Mouse (Mus musculus) hindbrain, embryonic 16.5 days (tissue): Measurements from ENCODE around the gene Mia. TPM values are rescaled to one million over a fixed set of nuclear protein-coding genes. Genes with fewer than 3 reads are reported as not detected.

ENCODE experiments used
- ATAC-seq: fragments of 200-750 bp; cut with Nextera tagmentation; 2 replicates; pipeline ENCODE4 v1.8.0; 2017; ENCODE audit warnings: moderate TSS enrichment, moderate library complexity
- H3K27ac ChIP-seq: fragments of 300-500 bp; sonication (generic); 2 replicates; pipeline ENCODE4 v1.5.1; 2014; ENCODE audit warnings: low read depth, mild to moderate bottlenecking, control low read depth, low read length, moderate library complexity
- H3K27me3 ChIP-seq: fragments of 300-500 bp; sonication (generic); replicated peaks from 2 replicates; pipeline ENCODE4 v1.6.1; 2014; ENCODE audit warnings: low read length; ENCODE audit not compliant: control insufficient read depth, insufficient read depth
- H3K36me3 ChIP-seq: fragments of 300-500 bp; sonication (generic); 2 replicates; pipeline ENCODE4 v1.6.1; 2014; ENCODE audit warnings: mild to moderate bottlenecking, low read length, moderate library complexity, mixed read lengths; ENCODE audit not compliant: control insufficient read depth, insufficient read depth
- H3K4me1 ChIP-seq: fragments of 300-500 bp; sonication (generic); 2 replicates; pipeline ENCODE4 v1.6.1; 2014; ENCODE audit warnings: low read depth, low read length; ENCODE audit not compliant: control insufficient read depth, insufficient read depth
- H3K4me2 ChIP-seq: fragments of 300-500 bp; sonication (generic); 2 replicates; pipeline ENCODE4 v1.6.1; 2014; ENCODE audit warnings: mild to moderate bottlenecking, low read length, control low read depth, moderate library complexity
- H3K4me3 ChIP-seq: fragments of 300-500 bp; sonication (generic); 2 replicates; pipeline ENCODE4 v1.5.1; 2014; ENCODE audit warnings: mild to moderate bottlenecking, low read length, control low read depth, moderate library complexity
- H3K9ac ChIP-seq: fragments of 300-500 bp; sonication (generic); 2 replicates; pipeline ENCODE4 v1.6.1; 2014; ENCODE audit warnings: low read depth, mild to moderate bottlenecking, control low read depth, low read length, moderate library complexity
- H3K9me3 ChIP-seq: fragments of 300-500 bp; sonication (generic); 2 replicates; pipeline ENCODE4 v1.6.1; 2014; ENCODE audit warnings: mild to moderate bottlenecking, low read length, moderate library complexity; ENCODE audit not compliant: control insufficient read depth
- WGBS: fragments of 180-500 bp; shearing (Covaris S2); extraction: QIAGEN DNeasy Blood & Tissue Kit; methylation state at CpG from one replicate; pipeline ENCODE4 v1.1.7; 2014; 5-methylcytosine and 5-hydroxymethylcytosine counted together
- polyA plus RNA-seq: library from polyadenylated mRNA; unstranded; fragments of >200 nt; fragmentation: Nextera tagmentation; extraction: Ambion mirVana; gene quantifications from 2 replicates; pipeline ENCODE4 v1.2.1, GENCODE M21; 2015

Mia gene
- polyA plus RNA-seq, 1 experiment from 2014 or later, result 40.5 TPM

DNA sequence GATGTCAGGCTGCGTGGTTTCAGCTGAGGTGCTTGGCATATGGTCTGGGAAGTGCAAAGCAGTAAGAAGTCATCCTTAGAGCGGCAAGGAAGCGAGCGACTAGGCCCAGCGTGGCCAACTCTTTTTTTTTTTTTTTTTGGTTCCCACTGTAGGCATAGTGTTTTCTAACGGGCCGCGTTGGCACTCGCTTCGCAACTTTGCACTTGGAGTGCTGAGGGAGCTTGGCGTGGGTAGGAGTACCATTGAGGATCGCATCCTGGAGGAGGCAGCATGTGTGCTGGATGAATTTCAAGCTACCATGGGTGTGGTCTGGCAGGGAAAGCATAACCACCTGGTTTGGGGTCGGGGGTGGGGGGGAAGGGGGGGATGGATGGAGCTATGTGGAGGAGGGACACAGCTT, 25.0 kb downstream of the Mia start:
- WGBS, result 82% methylated on average over 13 of the region's 13 CpGs
- Histone ChIP-seq H3K36me3 (peaks cover 26% of the 10 kb centered on the region), H3K4me2 (no peak overlapping the region), H3K27me3 (no peaks in the 10 kb centered on the region), H3K4me3 (no peak overlapping the region), H3K9ac (no peak overlapping the region), H3K4me1 (peaks cover 12% of the 10 kb centered on the region), H3K27ac (no peak overlapping the region), H3K9me3 (no peaks in the 10 kb centered on the region)
- ATAC-seq, result no peak

DNA sequence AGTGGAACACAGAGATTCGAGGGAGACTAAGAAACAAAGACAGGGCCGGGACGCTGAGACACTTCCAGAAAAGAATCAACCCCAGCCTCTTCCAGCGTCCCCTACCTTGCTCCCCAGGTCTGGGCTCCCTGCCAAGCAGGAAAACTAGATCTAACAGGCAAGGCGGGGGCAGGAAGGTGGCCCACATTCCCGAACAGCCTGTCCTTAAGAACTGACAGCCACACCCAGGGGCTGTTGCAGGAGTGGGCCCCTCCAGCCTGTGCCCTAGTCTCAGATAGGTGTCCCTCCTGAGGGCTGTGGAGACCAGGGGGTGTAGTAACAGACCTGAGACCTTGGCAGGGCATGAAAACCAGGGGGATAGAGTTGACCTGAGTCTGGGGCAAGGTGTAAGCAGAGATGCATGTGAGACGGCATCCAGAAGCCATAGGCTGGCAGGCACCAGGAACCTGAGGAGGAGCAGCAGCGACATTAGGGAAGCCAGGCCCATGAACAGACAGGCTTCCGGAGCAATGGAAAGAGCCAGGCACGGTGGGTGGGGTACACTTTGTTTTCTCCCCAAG, 27.7 kb downstream of the Mia start, which contains the start of gene Cyp2t4:
TSS of gene Cyp2t4 (plus strand) at position 510 of the 560 bp plus-strand sequence.
- Histone ChIP-seq H3K9ac (no peak within 1 kb of the TSS), H3K4me3 (no peak within 1 kb of the TSS), H3K27ac (no peak within 1 kb of the TSS), H3K36me3 (peaks cover 12% of the 10 kb centered on the region), H3K4me1 (no peaks in the 10 kb centered on the region), H3K27me3 (no peaks in the 10 kb centered on the region), H3K9me3 (no peaks in the 10 kb centered on the region), H3K4me2 (no peak within 1 kb of the TSS)
- 73% methylated on average over 10 of the region's 10 CpGs for WGBS
- no peak for ATAC-seq

DNA sequence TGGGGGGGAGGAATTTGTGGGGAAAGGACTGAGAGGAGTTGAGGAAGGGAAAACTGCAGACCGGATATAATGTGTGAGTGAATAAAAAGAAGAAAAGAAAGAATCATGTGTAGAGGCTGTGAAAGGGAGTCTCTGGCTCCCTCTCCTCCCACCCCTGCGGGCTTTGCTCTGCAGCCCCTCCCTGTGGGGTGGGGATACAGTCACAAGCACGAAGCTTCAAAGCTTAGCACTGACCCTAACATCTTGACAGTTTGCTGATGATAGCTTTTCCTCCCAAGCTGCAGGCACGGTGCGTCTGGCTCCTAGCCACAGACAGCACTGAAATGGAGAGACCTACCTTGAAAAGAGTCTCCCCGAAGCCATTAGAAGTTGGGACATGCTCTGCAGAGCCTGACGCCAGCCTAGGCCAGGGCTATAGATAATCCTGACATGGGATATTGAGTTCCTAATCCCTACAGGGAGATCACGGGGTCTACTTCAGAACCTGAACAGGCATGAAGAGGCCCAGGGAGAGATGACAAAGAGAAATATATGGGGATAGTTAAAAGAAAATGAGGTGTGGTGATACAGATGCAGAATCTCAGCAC, 44.5 kb downstream of the Mia start:
- Histone ChIP-seq H3K27me3 (no peaks in the 10 kb centered on the region), H3K4me2 (no peak overlapping the region), H3K4me3 (no peak overlapping the region), H3K9me3 (peaks cover 6% of the 10 kb centered on the region; the same call in 1 of the 2 replicates), H3K4me1 (no peaks in the 10 kb centered on the region), H3K36me3 (no peaks in the 10 kb centered on the region), H3K9ac (no peak overlapping the region), H3K27ac (no peak overlapping the region)
- 63% methylated on average over 8 of the region's 8 CpGs for WGBS
- ATAC-seq, result no peak; the same call in 1 of the 2 replicates

DNA sequence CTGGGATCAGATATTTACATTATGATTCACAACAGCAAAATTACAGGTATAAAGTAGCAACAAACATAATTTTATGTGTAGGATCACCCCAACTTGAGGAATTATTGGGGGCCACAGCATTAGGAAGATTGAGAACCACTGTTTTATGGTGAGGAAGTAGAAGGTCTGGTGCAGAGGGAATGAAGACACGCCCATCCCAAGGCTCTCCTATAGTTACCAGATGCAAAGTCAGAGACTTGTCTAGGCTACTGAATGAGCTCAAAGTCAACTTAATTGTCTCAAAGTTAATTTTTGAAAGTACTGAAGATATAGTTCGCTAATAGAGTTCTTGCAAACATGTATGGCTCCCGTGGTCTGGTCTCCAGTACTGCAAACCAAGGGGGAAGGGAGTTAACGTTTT, 47.2 kb downstream of the Mia start:
- H3K4me2 ChIP-seq, result no peak overlapping the region

DNA sequence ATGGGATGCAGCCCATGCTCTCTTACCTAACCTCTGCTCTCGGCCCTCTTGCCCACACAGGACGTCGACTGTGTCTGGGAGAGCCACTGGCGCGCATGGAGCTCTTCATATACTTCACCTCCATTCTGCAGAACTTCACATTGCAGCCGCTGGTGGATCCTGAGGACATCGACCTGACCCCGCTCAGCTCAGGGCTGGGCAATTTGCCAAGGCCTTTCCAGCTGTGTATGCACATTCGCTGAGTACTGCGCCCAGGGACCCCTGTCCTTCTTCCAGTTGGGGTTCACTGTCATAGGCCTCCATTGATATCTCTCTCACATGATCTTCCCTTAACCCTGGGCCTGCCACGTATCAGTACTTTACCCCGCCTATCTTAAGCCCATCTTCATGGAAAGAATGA, 47.8 kb downstream of the Mia start:
- Histone ChIP-seq H3K27ac (no peak overlapping the region), H3K27me3 (no peaks in the 10 kb centered on the region), H3K4me1 (no peaks in the 10 kb centered on the region), H3K9ac (no peak overlapping the region), H3K4me2 (no peak overlapping the region), H3K4me3 (no peak overlapping the region), H3K36me3 (no peaks in the 10 kb centered on the region), H3K9me3 (no peaks in the 10 kb centered on the region)
- no peak for ATAC-seq
- 73% methylated on average over 12 of the region's 12 CpGs for WGBS

More for the DNA sequence above, 47.2 kb downstream of the Mia start:
- no peaks in the 10 kb centered on the region for H3K36me3 ChIP-seq
- no peaks in the 10 kb centered on the region for H3K9me3 ChIP-seq
- H3K27ac ChIP-seq, result no peak overlapping the region
- H3K27me3 ChIP-seq, result no peaks in the 10 kb centered on the region
- H3K4me3 ChIP-seq, result no peak overlapping the region
- WGBS, result 85% methylated on average over 4 of the region's 4 CpGs
- ATAC-seq, result no peak
- H3K9ac ChIP-seq, result no peak overlapping the region
- no peaks in the 10 kb centered on the region for H3K4me1 ChIP-seq

DNA sequence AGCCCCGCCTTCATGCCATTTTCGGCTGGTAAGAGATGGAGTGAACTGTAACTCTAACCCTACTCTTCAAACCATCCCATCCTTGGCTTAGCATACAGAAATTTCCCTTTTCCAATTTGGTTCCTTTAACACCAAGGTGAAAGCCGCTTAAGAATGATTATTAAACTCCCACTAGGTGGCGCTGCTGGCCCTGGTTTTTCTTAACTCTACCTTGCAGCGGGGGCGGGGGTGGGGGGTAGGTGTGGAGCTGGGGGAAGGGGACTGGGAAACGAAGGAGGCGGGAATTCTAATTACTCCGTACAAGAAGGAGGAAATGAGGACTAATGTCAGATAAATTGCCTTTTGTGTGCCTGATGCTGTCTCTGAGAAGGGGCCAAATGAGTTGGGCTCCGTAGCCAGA, 48.4 kb downstream of the Mia start:
- no peak overlapping the region for H3K4me3 ChIP-seq

DNA sequence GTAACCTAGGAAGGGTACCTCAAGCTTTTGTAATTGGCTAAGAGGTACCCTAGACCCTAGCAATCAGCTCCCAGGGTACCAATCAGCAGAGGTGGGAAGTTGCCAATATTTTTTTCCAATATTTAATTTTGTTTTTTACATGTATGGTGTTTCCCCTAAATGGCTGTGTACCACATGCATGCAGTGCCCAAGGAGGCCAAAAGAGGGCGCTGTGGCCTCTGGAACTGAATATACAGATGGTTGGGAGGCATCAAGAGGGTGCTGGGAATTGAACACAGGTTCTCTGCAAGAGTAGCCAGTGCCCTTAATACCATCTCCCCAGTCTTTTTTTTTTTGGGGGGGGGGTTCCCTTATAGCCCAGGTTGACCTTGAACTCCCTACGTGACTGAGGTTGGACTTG, 49.6 kb downstream of the Mia start:
- H3K4me2 ChIP-seq, result no peak overlapping the region
- H3K36me3 ChIP-seq, result no peaks in the 10 kb centered on the region
- no peaks in the 10 kb centered on the region for H3K9me3 ChIP-seq
- no peak overlapping the region for H3K9ac ChIP-seq
- H3K27me3 ChIP-seq, result no peaks in the 10 kb centered on the region
- WGBS, result 62% methylated on average over 2 of the region's 2 CpGs
- no peak overlapping the region for H3K4me3 ChIP-seq
- H3K27ac ChIP-seq, result no peak overlapping the region
- H3K4me1 ChIP-seq, result no peaks in the 10 kb centered on the region
- no peak for ATAC-seq

More for the DNA sequence above, 48.4 kb downstream of the Mia start:
- Histone ChIP-seq H3K9ac (no peak overlapping the region), H3K4me1 (no peaks in the 10 kb centered on the region), H3K36me3 (no peaks in the 10 kb centered on the region), H3K9me3 (no peaks in the 10 kb centered on the region), H3K27me3 (no peaks in the 10 kb centered on the region), H3K4me2 (no peak overlapping the region), H3K27ac (no peak overlapping the region)
- 19% methylated on average over 10 of the region's 10 CpGs for WGBS
- ATAC-seq, result no peak

DNA sequence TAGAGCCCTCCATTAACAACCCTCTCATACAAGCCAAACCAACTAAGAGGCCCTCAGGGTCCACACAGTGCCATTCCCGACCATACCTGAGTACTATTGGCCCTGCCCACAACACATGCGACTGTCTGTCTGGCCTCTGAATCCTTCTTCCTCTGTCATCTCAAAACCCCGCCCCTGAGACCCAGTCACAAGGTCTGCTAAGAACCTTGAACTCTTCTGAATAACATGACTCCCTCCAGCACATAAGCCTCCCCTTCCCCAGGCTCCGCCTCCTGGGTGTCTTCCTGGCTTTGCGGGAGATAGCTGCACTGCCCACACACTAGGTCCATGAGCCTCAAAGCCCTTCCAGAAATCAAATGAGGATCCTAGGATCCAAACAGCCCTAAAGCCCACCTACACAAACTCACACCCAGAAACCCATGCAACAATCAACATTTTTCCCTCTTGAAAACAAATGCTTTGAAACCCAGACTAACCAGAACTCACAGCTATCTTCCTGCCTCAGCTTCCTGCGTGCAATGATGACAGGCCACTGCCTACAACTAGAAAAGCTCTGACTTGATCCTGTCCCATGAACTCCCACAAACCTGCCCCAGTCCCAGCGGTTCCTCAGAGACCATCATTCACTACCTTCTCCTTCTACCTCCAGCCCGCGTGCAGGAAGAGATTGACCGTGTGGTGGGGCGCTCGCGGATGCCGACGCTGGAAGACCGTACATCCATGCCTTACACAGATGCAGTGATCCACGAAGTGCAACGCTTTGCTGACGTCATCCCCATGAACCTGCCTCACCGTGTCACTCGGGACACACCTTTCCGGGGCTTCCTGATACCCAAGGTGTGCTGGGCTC, 50.2 kb downstream of the Mia start:
- no peak overlapping the region for H3K4me2 ChIP-seq
- H3K27me3 ChIP-seq, result no peaks in the 10 kb centered on the region
- H3K27ac ChIP-seq, result no peak overlapping the region
- no peak overlapping the region for H3K9ac ChIP-seq
- H3K9me3 ChIP-seq, result no peaks in the 10 kb centered on the region
- no peaks in the 10 kb centered on the region for H3K4me1 ChIP-seq
- no peaks in the 10 kb centered on the region for H3K36me3 ChIP-seq
- no peak overlapping the region for H3K4me3 ChIP-seq
- WGBS, result 90% methylated on average over 22 of the region's 22 CpGs
- ATAC-seq, result no peak

DNA sequence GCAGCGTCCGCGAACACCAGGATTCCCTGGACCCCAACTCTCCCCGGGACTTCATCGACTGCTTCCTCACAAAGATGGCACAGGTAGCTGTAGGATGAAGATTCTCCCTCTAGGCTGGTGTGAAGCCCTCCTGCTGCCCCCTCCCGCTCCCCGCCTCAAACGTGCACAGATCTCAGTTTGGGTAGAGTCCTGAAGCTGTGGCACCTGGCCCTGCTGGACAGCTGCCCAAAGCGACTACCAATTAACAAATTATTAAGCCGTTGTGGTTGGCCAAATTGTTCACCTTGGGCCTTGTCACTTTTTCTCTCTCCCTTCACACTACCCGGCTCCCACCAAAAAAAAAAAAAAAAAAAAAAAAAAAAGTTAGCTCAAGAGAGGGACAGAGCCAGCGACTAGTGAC, 51.1 kb downstream of the Mia start:
- no peak overlapping the region for H3K27ac ChIP-seq
- H3K4me2 ChIP-seq, result no peak overlapping the region
- 90% methylated on average over 12 of the region's 12 CpGs for WGBS
- H3K4me3 ChIP-seq, result no peak overlapping the region
- H3K9me3 ChIP-seq, result no peaks in the 10 kb centered on the region
- no peaks in the 10 kb centered on the region for H3K4me1 ChIP-seq
- no peaks in the 10 kb centered on the region for H3K27me3 ChIP-seq
- no peak for ATAC-seq
- H3K36me3 ChIP-seq, result no peaks in the 10 kb centered on the region
- no peak overlapping the region for H3K9ac ChIP-seq
